Mouse (Mus musculus) lung, embryonic 14.5 days (tissue): ENCODE measurements around the gene Fasn. TPM values are rescaled to one million over a fixed set of nuclear protein-coding genes. Genes with fewer than 3 reads are reported as not detected.
A peak's percentile ranks its signal among the peaks of the same experiment; 100 is the strongest.

Experiments
- ATAC-seq: fragments of 200-750 bp; cut with Nextera tagmentation; 2 replicates; pipeline ENCODE4 v1.8.0; 2017; ENCODE audit warnings: mild to moderate bottlenecking, moderate TSS enrichment, moderate library complexity; ENCODE audit not compliant: insufficient read depth
- DNase-seq: peaks from one replicate; pipeline ENCODE4 v3.0.0-alpha.2; 2015
- H3K27ac ChIP-seq: fragments of 300-500 bp; sonication (generic); 2 replicates; pipeline ENCODE4 v1.5.1; 2014; ENCODE audit warnings: low read depth, mild to moderate bottlenecking, moderate library complexity
- H3K27me3 ChIP-seq: fragments of 300-500 bp; sonication (generic); 2 replicates; pipeline ENCODE4 v1.6.1; 2014; ENCODE audit warnings: low read length, control low read depth; ENCODE audit not compliant: insufficient read depth
- H3K36me3 ChIP-seq: fragments of 300-500 bp; sonication (generic); 2 replicates; pipeline ENCODE4 v1.6.1; 2014; ENCODE audit warnings: control low read depth; ENCODE audit not compliant: insufficient read depth
- H3K4me1 ChIP-seq: fragments of 300-500 bp; sonication (generic); 2 replicates; pipeline ENCODE4 v1.6.1; 2014; ENCODE audit warnings: antibody characterized with exemption, control low read depth; ENCODE audit not compliant: insufficient read depth
- H3K4me2 ChIP-seq: fragments of 300-500 bp; sonication (generic); 2 replicates; pipeline ENCODE4 v1.6.1; 2014; ENCODE audit warnings: mild to moderate bottlenecking
- H3K4me3 ChIP-seq: fragments of 300-500 bp; sonication (generic); 2 replicates; pipeline ENCODE4 v1.5.1; 2014; ENCODE audit warnings: low read depth, low read length
- H3K9ac ChIP-seq: fragments of 300-500 bp; sonication (generic); 2 replicates; pipeline ENCODE4 v1.6.1; 2014
- H3K9me3 ChIP-seq: fragments of 300-500 bp; sonication (generic); 2 replicates; pipeline ENCODE4 v1.6.1; 2016; ENCODE audit warnings: low read depth, low read length, control low read depth
- CTCF ChIP-seq: IDR thresholded peaks from 2 replicates; pipeline ENCODE4 v1.5.1; 2016; ENCODE audit warnings: antibody characterized with exemption, low read depth
- WGBS: fragments of 180-500 bp; shearing (Covaris S2); extraction: QIAGEN DNeasy Blood & Tissue Kit; methylation state at CpG from one replicate; pipeline ENCODE4 v1.1.7; 2014; 5-methylcytosine and 5-hydroxymethylcytosine counted together
- polyA plus RNA-seq: library from polyadenylated mRNA; unstranded; fragments of >200 nt; fragmentation: Nextera tagmentation; extraction: Ambion mirVana; gene quantifications from 2 replicates; pipeline ENCODE4 v1.2.1, GENCODE M21; 2014

The Fasn gene
- polyA plus RNA-seq, 1 experiment from 2014 or later: 95.5 TPM

GRCm38 (mm10) chr11:120761811-120762671 lies 62.3 kb downstream of the Fasn start:
- Histone ChIP-seq H3K36me3 (no peaks in the 10 kb centered on the region), H3K9me3 (peaks cover 7% of the 10 kb centered on the region; the same call in 1 of the 2 replicates), H3K4me1 (no peaks in the 10 kb centered on the region), H3K27ac (no peak overlapping the region), H3K4me3 (no peak overlapping the region), H3K4me2 (peak overlapping the region; percentile 39; the same call in 1 of the 2 replicates), H3K9ac (no peak overlapping the region), H3K27me3 (peaks cover 8% of the 10 kb centered on the region; the same call in 1 of the 2 replicates)
- no peak for DNase-seq
- no peak for TF ChIP-seq CTCF
- WGBS: 61% methylated on average over 14 of the region's 14 CpGs
- no peak for ATAC-seq

- H3K4me1 ChIP-seq: no peaks in the 10 kb centered on the region
- no peak for ATAC-seq
- TF ChIP-seq CTCF: no peak
Observed at GRCm38 (mm10) chr11:120760236-120760635, 64.1 kb downstream of the Fasn start.

More at GRCm38 (mm10) chr11:120760236-120760635, 64.1 kb downstream of the Fasn start:
- H3K9me3 ChIP-seq: peaks cover 7% of the 10 kb centered on the region
- H3K9ac ChIP-seq: no peak overlapping the region
- H3K36me3 ChIP-seq: no peaks in the 10 kb centered on the region
- H3K27me3 ChIP-seq: peaks cover 8% of the 10 kb centered on the region; the same call in 1 of the 2 replicates
- no peak for DNase-seq
- no peak overlapping the region for H3K27ac ChIP-seq
- no peak overlapping the region for H3K4me3 ChIP-seq
- WGBS: 79% methylated on average over 9 of the region's 9 CpGs
- H3K4me2 ChIP-seq: no peak overlapping the region

Other genes starting within 250 kb of the Fasn start
- gene Arhgdia, start 242.9 kb downstream of the Fasn start, polyA plus RNA-seq: 717 and 734 TPM in 2 replicates
- 617 and 627 TPM in 2 replicates for gene Alyref, start 226.2 kb downstream of the Fasn start, polyA plus RNA-seq
- 229 and 237 TPM in 2 replicates for gene Anapc11, start 226.1 kb downstream of the Fasn start, polyA plus RNA-seq
- 0.89 and 1.3 TPM in 2 replicates for gene Npb, start 216.1 kb downstream of the Fasn start, polyA plus RNA-seq
- gene Pcyt2, start 206.6 kb downstream of the Fasn start, polyA plus RNA-seq: 95.3 and 99.5 TPM in 2 replicates
- 26.1 and 33.1 TPM in 2 replicates for gene Sirt7, start 199.3 kb downstream of the Fasn start, polyA plus RNA-seq
- gene Mafg, start 190.9 kb downstream of the Fasn start, polyA plus RNA-seq: 25.3 and 28.6 TPM in 2 replicates
- gene Pycr1, start 180.8 kb downstream of the Fasn start, polyA plus RNA-seq: 29.0 and 29.8 TPM in 2 replicates
- gene Myadml2, start 176.4 kb downstream of the Fasn start, polyA plus RNA-seq: 1.1 TPM in 1 of 2 replicates, not detected in the other
- gene Notum, start 163.4 kb downstream of the Fasn start, polyA plus RNA-seq: 3.9 and 5.3 TPM in 2 replicates
- gene Aspscr1, start 151.6 kb downstream of the Fasn start, polyA plus RNA-seq: 124 and 130 TPM in 2 replicates
- gene Cenpx, start 110.8 kb downstream of the Fasn start, polyA plus RNA-seq: 168 and 173 TPM in 2 replicates
- 44.1 and 46.1 TPM in 2 replicates for gene Lrrc45, start 110.6 kb downstream of the Fasn start, polyA plus RNA-seq
- 10.3 and 10.7 TPM in 2 replicates for gene Rac3, start 103.1 kb downstream of the Fasn start, polyA plus RNA-seq
- 27.2 and 29.7 TPM in 2 replicates for gene Dcxr, start 97.3 kb downstream of the Fasn start, polyA plus RNA-seq
- gene Cbr2, start 92.4 kb downstream of the Fasn start, polyA plus RNA-seq: 14.7 and 19.6 TPM in 2 replicates
- gene Hmga1b, start 61.8 kb downstream of the Fasn start, polyA plus RNA-seq: 5.3 and 7.3 TPM in 2 replicates
- 33.0 and 34.0 TPM in 2 replicates for gene Rfng, start 40.3 kb downstream of the Fasn start, polyA plus RNA-seq
- gene Gps1, start 40.3 kb downstream of the Fasn start, polyA plus RNA-seq: 240 and 257 TPM in 2 replicates
- 77.2 and 87.4 TPM in 2 replicates for gene Dus1l, start 28.1 kb downstream of the Fasn start, polyA plus RNA-seq
- 6.3 and 7.2 TPM in 2 replicates for gene Ccdc57, start 108.3 kb upstream of the Fasn start, polyA plus RNA-seq
- 37.7 and 39.3 TPM in 2 replicates for gene Slc16a3, start 123.9 kb upstream of the Fasn start, polyA plus RNA-seq
- 82.5 and 89.8 TPM in 2 replicates for gene Csnk1d, start 166.8 kb upstream of the Fasn start, polyA plus RNA-seq
- 0.26 TPM in 1 of 2 replicates, not detected in the other for gene Cd7, start 214.9 kb upstream of the Fasn start, polyA plus RNA-seq
- gene Sectm1b, start 239.0 kb upstream of the Fasn start, polyA plus RNA-seq: not detected in 2 replicates